Mouse (Mus musculus) CD4-positive helper T cell, adult 2 months (primary cell): ENCODE results near the gene Cpsf6.

ENCODE experiments used
- DNase-seq: peaks from one replicate; pipeline ENCODE4 v3.0.0-alpha.2; 2012; ENCODE audit warnings: low read depth, missing footprints, low spot score

The Cpsf6 gene

DNA sequence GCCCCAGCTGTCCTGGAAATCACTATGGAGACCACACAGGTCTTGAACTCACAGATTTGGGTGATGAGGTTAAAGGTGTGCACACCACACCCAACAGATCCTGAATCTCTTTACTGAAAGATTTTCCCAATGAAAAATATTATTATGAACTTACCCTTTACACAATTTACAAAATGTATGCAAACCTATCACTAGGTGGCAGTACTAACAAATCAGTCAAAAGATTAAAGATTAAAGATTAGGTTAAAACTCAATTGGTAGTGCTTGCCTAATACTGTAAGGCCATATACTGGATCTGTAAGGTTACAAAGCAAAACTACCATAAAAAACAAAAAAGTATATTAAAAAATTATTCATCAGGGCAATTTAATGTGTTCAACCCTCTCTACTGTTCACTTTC is 41.9 kb downstream of the Cpsf6 start:
- peak; percentile 16 for DNase-seq

DNA sequence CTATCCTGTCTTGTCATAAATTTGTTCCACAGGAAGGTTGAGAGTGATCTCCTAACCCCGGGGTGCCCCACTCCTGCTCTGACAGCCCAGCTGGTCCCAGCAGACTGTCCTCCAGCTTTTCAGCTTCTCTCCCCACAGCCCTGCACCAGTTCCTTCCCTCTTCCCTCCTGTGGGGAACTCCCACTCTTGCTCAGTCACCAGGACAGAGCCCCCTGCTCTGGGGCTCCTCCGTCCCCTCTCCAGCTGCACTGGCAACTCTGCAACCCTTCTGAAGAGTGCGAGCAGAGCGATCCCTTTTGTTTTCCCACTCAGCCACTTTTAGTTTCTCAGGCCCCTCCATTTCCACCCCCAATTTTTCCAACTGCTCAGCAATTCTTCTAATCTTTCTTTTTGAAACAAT is 44.2 kb downstream of the Cpsf6 start:
- DNase-seq, result no peak

DNA sequence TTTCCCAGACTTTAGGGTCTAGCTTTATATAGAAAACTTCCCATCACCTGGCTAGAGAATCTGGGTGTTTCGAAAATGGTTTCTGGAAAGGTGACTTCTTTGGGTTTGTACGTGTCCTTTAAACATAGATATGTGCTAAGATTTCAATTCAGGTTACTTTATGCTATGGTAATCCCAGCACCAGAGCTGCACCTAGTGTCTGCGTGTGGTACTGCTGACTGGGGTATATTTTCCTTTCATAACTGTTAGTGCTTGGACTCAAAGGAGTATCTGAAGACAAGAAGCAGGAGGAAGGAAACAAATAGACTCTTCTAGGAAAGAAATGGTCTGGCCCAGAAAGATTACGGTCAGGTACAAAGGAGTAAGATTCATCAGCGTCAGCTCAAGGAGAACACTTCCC is 49.3 kb downstream of the Cpsf6 start:
- no peak for DNase-seq

DNA sequence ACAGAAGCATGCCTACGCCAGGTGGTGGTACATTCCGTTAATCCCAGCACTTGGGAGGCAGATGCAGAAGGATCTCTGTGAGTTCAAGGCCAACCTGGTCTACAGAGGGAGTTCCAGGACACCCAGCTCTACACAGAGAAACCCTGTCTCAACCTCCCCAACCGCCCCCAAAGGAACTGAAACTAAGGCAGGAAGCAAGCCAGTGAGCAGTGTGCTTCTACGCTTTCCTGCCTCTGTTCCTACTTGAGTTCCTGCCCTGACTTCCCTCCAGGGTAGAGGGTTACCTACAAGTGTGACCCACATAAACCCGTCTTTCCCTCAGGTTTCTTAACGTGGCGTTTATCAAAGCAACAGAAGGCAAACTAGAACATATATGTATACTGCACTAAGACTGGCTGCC is 56.0 kb downstream of the Cpsf6 start:
- no peak for DNase-seq

DNA sequence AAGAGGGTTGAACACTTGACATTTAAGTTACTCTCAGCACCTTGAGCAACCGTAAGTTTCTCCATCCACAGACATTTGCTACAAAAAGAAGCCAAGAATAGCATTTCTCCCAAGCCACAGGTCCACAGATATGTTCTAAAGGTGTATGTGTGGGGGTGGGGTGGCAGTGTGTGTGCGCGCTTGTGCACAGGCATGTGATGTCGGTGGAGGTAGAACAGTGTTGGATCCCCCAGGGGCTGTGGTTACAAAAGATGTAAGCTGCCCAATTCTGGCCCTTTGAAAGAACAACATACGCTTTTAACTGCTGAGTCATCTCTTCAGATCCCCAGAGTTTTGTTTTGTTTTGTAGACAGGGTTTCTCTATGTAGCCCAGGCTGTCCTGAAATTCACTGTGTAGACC is 57.2 kb downstream of the Cpsf6 start:
- DNase-seq, result no peak

DNA sequence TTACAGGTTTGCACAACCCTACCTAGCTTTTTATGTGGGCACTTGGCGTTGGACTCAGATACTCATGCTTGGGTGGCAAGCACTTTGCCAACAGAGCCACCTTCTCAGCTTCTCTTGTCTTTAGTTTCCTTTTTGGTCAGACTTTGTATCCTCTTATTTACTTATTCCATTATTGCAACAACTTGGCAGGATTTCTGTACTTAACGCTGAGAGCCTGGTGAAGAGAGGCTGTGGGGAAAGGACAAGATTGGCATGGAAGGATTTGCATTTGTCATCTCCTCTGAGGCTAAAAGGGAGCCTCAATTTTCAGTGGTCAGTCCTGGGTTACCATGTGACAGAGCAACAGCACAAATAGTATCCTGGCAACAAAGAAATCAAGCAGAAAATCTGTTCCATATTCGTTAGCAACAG is 59.2 kb downstream of the Cpsf6 start:
- DNase-seq, result no peak

DNA sequence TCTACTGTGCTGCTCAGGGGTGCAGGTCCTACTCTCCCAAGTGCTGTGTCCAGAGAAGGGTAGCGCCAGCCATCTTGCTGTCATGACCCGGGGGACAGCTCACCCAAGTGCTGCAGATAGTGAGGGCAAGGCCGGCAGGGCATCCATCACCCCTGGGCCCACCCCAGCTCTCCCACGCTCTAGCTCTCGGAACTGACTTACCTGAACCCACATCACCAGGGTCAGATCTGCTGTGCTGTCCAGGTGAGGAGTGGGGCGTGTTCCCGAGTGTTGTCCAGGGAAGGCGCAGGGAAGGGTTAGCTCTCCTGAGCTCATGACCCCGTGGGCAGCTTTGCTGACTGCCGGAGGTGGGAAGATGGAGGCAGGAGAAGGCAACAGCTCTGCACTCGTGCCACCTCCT is 63.4 kb downstream of the Cpsf6 start:
- DNase-seq, result no peak

DNA sequence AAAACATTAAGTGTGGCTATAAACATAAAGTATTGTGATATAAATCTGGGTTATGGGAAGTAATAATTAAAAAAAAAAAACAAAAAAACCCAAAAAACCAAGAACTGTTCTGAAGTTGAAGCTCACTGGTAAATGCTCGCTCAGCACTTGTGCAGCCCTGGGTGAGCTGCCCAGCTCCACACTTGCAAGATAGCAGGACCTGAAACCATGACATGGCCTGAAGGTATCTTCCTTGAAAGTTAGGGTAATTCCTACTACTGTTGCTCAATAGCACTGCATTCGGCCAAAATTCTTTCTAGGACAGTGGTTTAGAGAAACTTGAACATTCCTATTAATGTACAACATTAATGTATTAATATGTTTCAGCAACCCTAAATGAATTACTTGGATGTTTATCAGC is 66.7 kb downstream of the Cpsf6 start:
- DNase-seq, result no peak

DNA sequence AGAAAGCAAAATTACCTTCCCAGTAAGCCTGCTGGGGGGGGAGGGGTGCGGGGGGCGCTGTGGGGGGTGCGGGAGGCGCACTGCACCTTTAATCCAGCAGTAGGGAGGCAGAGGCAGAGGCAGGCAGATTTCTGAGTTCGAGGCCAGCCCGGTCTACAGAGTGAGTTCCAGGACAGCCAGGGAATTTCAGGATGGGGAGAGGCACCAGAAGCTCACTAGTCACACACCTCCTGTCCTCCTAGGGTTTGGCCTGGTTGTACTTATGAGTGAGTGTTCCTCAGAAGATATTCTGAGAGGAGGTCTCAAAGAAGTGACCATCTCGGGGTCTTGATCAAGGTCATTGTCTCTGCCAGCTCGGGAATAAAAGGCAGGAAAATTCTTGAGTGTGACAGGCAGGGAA is 67.6 kb downstream of the Cpsf6 start:
- DNase-seq, result no peak

DNA sequence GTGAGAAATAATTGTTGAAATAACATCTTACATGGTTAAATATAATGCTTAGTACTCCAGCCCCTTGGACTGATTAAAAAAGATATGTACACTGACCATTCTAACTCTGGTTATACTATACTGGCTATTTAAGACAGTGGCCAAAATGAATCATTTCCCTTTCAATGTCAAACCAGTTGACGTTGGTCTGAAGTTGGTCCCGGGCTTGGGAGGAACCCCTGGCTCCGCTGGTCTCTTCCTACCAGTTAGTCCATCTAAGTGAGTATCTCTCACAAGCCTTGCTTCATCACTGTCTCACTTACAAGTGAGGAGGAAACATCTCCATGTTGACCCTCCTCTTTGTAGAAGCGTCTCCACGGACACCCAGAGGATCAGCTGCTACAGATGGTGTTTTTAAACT is 75.4 kb downstream of the Cpsf6 start:
- no peak for DNase-seq

DNA sequence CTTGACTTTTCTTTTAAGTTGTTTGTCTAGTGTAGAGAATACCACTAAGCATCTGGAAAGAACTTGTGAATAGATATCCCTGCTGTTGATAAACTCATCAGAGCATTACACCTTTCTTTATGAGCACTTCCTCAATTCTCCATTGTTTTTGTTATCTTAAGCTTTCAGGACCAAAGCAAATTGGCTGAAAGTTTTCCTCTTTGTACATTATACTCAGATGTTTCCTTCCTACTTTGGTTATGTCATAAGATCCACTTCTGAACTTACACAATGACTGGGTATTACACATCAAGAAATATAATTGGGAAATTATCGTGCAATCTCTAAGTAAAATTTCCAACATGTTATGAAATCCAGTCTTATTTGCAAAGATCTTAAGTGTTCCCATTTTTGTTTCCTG is 78.1 kb downstream of the Cpsf6 start:
- no peak for DNase-seq

DNA sequence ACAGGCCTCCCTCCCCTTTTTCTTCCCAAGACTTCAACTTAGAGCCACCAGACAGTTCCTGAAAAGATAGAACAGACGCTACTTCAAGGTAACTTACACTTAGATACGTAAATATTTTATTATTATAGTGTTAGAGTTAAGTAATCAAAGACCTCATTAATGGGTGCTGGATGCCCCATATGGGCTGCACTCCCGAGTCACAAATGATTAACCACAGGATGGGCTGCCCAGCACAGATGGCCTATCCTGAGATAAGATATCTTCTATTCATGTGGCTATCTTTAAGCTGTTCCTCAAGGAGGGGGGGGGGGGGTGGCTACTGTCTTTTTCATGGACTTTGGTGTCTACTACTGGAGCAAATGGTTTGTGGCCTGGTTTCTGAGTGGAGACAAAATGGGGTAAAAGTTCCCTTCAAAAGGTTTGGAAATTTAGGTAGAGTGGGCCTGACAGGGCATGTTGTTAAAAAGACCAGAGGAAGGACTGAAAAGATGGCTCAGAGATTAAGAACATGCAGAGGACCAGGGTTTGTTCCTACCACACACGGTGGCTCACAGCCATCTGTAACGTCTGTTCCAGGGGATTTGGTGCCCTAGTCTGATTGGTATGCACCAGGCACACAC is 79.8 kb downstream of the Cpsf6 start:
- no peak for DNase-seq

DNA sequence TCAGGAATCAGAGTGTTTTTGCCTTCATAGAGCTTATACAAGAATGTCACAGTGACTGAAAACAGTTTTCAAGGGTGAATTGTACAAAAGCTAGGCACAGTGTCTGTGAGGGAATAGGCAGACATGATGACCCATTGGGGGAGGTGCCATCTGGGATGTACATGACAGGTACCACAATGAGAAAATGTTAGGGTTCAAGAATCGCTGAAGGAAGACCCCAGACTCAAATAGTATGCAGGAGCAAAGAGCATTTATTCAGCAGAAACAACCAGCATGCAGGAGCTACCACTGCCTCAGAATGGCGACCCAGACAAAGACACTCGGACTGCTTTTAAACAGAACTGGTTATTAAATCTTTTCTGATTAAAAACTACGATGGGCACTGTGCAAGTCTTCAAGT is 80.7 kb downstream of the Cpsf6 start:
- no peak for DNase-seq

DNA sequence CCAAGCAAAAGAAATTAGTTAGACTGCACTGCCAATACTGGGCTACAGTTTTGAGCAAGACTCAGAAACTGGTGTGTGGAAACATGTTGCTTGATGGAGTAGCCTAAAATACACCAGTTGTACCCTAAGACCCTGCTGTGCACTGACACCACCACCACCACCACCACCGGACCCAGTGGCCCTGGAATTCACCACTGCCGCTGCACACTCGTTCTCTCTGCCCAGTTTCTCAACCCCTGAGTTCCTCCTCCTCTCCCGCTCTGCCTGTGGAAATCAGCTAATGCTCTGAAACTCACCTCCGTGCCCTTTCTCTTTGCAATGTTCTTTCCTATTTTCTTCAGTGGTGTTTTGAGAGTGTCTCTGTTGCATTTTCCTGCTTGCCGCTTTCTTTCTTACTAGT is 81.5 kb downstream of the Cpsf6 start:
- DNase-seq, result no peak
